Mouse (Mus musculus) testis, adult 2 months (tissue): ENCODE results near the gene Gm20388.

Experiments used
- CTCF ChIP-seq: fragments of 200-500 bp; IDR thresholded peaks from 2 replicates; pipeline ENCODE4 v1.5.1; 2012; ENCODE audit warnings: low read depth, mild to moderate bottlenecking, inconsistent platforms, low read length, moderate library complexity; ENCODE audit not compliant: control insufficient read depth, insufficient read depth, insufficient replicate concordance
- POLR2A ChIP-seq: fragments of 200-500 bp; IDR thresholded peaks from 2 replicates; pipeline ENCODE4 v1.6.1; 2012; ENCODE audit warnings: low read depth, mild to moderate bottlenecking, inconsistent platforms, low read length, moderate library complexity; ENCODE audit not compliant: control insufficient read depth

GRCm38 (mm10) chr8:121111145-121111907 is 1200.7 kb downstream of the Gm20388 start:
- no peak for TF ChIP-seq CTCF
- no peak for TF ChIP-seq POLR2A
